Mouse (Mus musculus) left cerebral cortex, adult 18-20 months (tissue): ENCODE measurements around the gene Acsm2. TPM values are rescaled to one million over a fixed set of nuclear protein-coding genes. Genes with fewer than 3 reads are reported as not detected.

Experiments used
- total RNA-seq, 2 experiments: library from RNA; stranded (reverse); gene quantifications; 2 replicates each; pipeline ENCODE4 v1.2.3; 2021

The Acsm2 gene
- total RNA-seq, 2 experiments from 2014 or later: not detected

Other genes starting within 250 kb of the Acsm2 start
- not detected for gene Gp2, start 95.1 kb upstream of the Acsm2 start, total RNA-seq
- not detected for gene Umod, start 75.1 kb upstream of the Acsm2 start, total RNA-seq
- gene Acsm5, start 34.9 kb upstream of the Acsm2 start, total RNA-seq: 1 to 10 TPM in 1 of 2 experiments, under 1 TPM in 1; 0.73 to 1.5 TPM
- gene Pdilt, start 30.9 kb upstream of the Acsm2 start, total RNA-seq: not detected
- gene Acsm1, start 52.7 kb downstream of the Acsm2 start, total RNA-seq: not detected
- gene Acsm4, start 135.7 kb downstream of the Acsm2 start, total RNA-seq: not detected
- gene Thumpd1, start 166.5 kb downstream of the Acsm2 start, total RNA-seq: 10 to 100 TPM; 48.3 to 50.7 TPM
- not detected for gene Acsm3, start 206.6 kb downstream of the Acsm2 start, total RNA-seq
- 1 to 10 TPM; 2.3 TPM for gene Rexo5, start 239.7 kb downstream of the Acsm2 start, total RNA-seq
- 1 to 10 TPM; 8.8 TPM for gene Eri2, start 239.7 kb downstream of the Acsm2 start, total RNA-seq